Mouse (Mus musculus) G1E (cell line): ENCODE measurements at regions not wholly inside any gene's neighbourhood (a gene's known extent, or its start where the extent isn't known, plus 50 kb on each side); places are given as distances from the start of the nearest gene placed in this dataset.

Experiments
- CTCF ChIP-seq: IDR thresholded peaks from 2 replicates; pipeline ENCODE4 v1.5.1; 2012; ENCODE audit warnings: low read depth, low read length, inconsistent platforms, mixed read lengths
- GATA2 ChIP-seq: IDR thresholded peaks from 2 replicates; pipeline ENCODE4 v1.6.1; 2012; ENCODE audit warnings: low read depth, low read length, inconsistent platforms, borderline replicate concordance
- POLR2AphosphoS5 ChIP-seq: IDR thresholded peaks from 2 replicates; pipeline ENCODE4 v1.6.1; 2012; ENCODE audit warnings: low read depth, low read length, inconsistent platforms; ENCODE audit not compliant: insufficient replicate concordance
- TAL1 ChIP-seq: conservative IDR thresholded peaks from 2 replicates; pipeline ENCODE4 v1.6.1; 2012; ENCODE audit warnings: low read depth, low read length, inconsistent platforms, mixed read lengths

DNA sequence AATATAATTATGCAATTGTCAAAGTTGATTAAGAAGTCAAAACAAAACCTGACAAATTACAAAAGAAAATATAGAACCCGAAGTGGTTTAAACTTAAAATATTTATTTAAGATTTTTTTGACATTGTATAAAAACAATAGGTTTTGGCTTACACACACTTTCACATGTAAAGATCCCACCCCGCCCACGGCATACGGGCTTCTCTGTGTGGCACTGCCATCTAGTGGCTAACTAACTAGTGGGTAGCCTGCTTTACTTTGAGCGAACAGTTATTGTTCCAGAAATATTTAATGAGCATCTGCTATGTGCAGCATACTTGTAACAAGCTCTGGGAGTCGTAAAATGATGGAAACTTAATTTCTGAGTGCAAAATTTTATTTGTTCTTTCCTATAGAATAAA lies 716.3 kb upstream of the Intu start:
- TF ChIP-seq CTCF (no peak), TAL1 (no peak), GATA2 (no peak), POLR2AphosphoS5 (no peak)
